Mouse (Mus musculus) limb, embryonic 12.5 days (tissue): ENCODE results near the gene Arhgef10l. TPM values are rescaled to one million over a fixed set of nuclear protein-coding genes. Genes with fewer than 3 reads are reported as not detected.
A peak's percentile ranks its signal among the peaks of the same experiment; 100 is the strongest.

Experiments used
- ATAC-seq: fragments of 200-750 bp; cut with Nextera tagmentation; 2 replicates; pipeline ENCODE4 v1.8.0; 2017; ENCODE audit warnings: low read depth, moderate TSS enrichment; ENCODE audit not compliant: insufficient number of reproducible peaks, insufficient read depth, low FRiP score, low TSS enrichment
- H3K27ac ChIP-seq: fragments of 300-500 bp; sonication (generic); 2 replicates; pipeline ENCODE4 v1.5.1; 2016; ENCODE audit warnings: mild to moderate bottlenecking, moderate library complexity
- H3K27me3 ChIP-seq: fragments of 300-500 bp; sonication (generic); 2 replicates; pipeline ENCODE4 v1.6.1; 2016; ENCODE audit warnings: mild to moderate bottlenecking, moderate library complexity
- H3K36me3 ChIP-seq: fragments of 300-500 bp; sonication (generic); 2 replicates; pipeline ENCODE4 v1.6.1; 2016; ENCODE audit warnings: mild to moderate bottlenecking, moderate library complexity
- H3K4me1 ChIP-seq: fragments of 300-500 bp; sonication (generic); replicated peaks from 2 replicates; pipeline ENCODE4 v1.6.1; 2016
- H3K4me2 ChIP-seq: fragments of 300-500 bp; sonication (generic); 2 replicates; pipeline ENCODE4 v1.6.1; 2016; ENCODE audit warnings: mild to moderate bottlenecking, moderate library complexity
- H3K4me3 ChIP-seq: fragments of 300-500 bp; sonication (generic); replicated peaks from 2 replicates; pipeline ENCODE4 v1.5.1; 2016; ENCODE audit warnings: mild to moderate bottlenecking
- H3K9ac ChIP-seq: fragments of 300-500 bp; sonication (generic); replicated peaks from 2 replicates; pipeline ENCODE4 v1.6.1; 2016; ENCODE audit warnings: mild to moderate bottlenecking, moderate library complexity
- H3K9me3 ChIP-seq: fragments of 300-500 bp; sonication (generic); 2 replicates; pipeline ENCODE4 v1.6.1; 2016; ENCODE audit warnings: mild to moderate bottlenecking, moderate library complexity
- WGBS: fragments of 180-500 bp; shearing (Covaris S2); methylation state at CpG from one replicate; pipeline ENCODE4 v1.1.7; 2016; 5-methylcytosine and 5-hydroxymethylcytosine counted together
- polyA plus RNA-seq: library from polyadenylated mRNA; unstranded; fragments of >200 nt; fragmentation: Nextera tagmentation; extraction: Ambion mirVana; gene quantifications from 2 replicates; pipeline ENCODE4 v1.2.1, GENCODE M21; 2016

Arhgef10l gene
- polyA plus RNA-seq, 1 experiment from 2014 or later, result 20.0 TPM

DNA sequence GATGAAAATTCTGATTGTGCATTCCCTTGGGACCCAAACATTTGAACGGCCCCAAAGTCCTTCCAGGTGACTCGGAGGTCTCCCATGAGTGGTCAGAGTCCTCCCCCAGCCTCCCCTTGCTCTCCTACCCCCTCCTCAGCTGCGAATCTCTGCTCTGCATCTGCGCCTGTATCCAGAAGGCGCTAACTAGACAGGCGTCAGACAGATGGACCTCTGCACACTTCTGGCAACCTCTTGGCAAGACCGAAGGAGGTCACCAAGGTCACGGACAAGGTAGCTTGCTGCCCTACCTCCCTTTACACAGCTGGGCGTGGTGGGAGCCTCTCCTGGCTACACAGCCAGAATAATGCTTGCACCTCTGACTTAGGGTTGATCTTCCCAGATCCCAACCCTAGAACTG, 25.1 kb downstream of the Arhgef10l start:
- WGBS, result 84% methylated on average over 9 of the region's 9 CpGs
- no peak overlapping the region for H3K4me3 ChIP-seq
- peaks cover 9% of the 10 kb centered on the region for H3K4me1 ChIP-seq
- no peak overlapping the region for H3K4me2 ChIP-seq
- peaks cover 11% of the 10 kb centered on the region for H3K9me3 ChIP-seq
- no peak for ATAC-seq
- no peak overlapping the region for H3K9ac ChIP-seq
- H3K36me3 ChIP-seq, result peaks cover 47% of the 10 kb centered on the region
- no peaks in the 10 kb centered on the region for H3K27me3 ChIP-seq
- H3K27ac ChIP-seq, result no peak overlapping the region

DNA sequence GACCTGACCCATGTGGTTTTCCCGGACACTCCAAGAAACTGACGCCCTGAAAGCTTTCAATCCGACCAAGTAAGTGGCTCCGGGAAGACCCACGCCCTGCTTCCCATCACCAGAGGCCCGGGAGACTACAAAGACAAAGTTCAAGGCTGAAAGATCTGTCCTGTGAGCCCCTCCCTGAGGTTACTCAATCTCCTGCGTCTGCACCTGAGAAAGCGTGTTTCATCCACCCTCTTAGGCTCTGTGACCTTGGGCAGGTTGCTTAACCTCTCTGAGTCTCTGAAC, 25.6 kb downstream of the Arhgef10l start:
- WGBS, result 84% methylated on average over 8 of the region's 8 CpGs
- H3K27me3 ChIP-seq, result no peaks in the 10 kb centered on the region
- no peak overlapping the region for H3K4me3 ChIP-seq
- H3K27ac ChIP-seq, result no peak overlapping the region
- peaks cover 42% of the 10 kb centered on the region for H3K36me3 ChIP-seq
- H3K4me1 ChIP-seq, result peaks cover 11% of the 10 kb centered on the region
- no peak overlapping the region for H3K4me2 ChIP-seq
- H3K9ac ChIP-seq, result no peak overlapping the region
- peaks cover 11% of the 10 kb centered on the region for H3K9me3 ChIP-seq
- no peak for ATAC-seq

DNA sequence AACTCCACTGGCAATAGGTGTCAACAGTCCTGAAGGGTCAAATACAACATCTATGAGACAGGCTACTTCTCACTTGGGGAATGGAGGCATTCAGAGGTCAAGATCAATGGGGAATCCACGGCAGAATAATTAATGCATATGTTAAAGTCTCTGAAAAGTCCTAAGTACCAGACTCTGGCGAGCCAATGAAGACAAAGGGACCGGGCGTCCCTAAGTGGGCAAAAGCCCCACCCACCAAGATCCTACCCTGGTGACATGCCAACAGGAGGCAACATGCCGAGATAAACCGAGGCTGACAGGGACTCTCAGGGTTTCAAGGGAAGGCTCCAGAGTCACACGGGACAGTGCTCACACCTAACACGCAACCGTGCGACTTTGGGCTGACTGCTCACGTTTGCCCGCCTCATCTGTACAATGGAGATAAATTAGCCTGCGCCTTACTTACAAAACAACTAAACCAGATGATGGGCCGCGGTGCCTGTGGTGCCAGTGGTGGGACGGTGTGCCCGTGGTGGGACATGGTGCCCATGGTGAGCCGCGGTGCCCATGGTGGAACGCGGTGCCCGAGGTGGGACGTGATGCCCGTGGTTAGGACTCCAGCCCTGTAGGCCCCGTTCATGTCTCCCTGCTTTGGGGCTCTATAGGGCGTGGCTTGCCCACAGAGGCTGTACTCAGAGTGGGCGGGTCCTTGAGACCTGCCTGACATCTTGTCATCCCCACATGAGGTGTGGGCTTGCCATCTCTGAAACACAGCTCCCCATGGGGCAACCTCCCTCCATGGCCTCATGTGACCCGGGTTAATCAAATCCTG, 26.2 kb downstream of the Arhgef10l start:
- no peak overlapping the region for H3K4me2 ChIP-seq
- 92% methylated on average over 28 of the region's 28 CpGs for WGBS
- ATAC-seq, result no peak
- H3K27me3 ChIP-seq, result no peaks in the 10 kb centered on the region
- H3K9me3 ChIP-seq, result peaks cover 11% of the 10 kb centered on the region
- no peak overlapping the region for H3K27ac ChIP-seq
- H3K9ac ChIP-seq, result no peak overlapping the region
- H3K4me3 ChIP-seq, result no peak overlapping the region
- H3K4me1 ChIP-seq, result peaks cover 11% of the 10 kb centered on the region
- H3K36me3 ChIP-seq, result peaks cover 40% of the 10 kb centered on the region; the same call in 1 of the 2 replicates

DNA sequence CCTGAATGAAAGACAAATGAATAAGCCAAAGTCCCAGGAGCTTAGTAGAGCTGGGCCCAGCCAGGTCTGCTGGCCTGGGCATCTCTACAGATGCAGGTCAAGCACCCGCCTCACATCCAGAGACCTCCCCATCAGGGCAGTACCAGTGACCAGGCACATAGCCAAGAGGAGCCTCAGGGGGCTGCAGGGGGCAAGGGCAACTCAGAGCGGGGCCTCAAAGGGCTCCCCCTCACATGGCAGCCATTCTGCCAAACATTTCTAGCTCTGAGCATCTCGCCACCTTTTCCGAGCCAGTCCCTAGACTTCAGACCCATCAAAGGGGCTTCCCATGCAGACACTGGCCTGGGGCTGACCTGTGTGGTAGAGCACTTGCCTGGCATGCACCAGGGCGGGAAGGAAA, 27.2 kb downstream of the Arhgef10l start:
- Histone ChIP-seq H3K4me2 (no peak overlapping the region), H3K9me3 (peaks cover 11% of the 10 kb centered on the region), H3K4me1 (peaks cover 11% of the 10 kb centered on the region), H3K27ac (no peak overlapping the region), H3K4me3 (no peak overlapping the region), H3K27me3 (no peaks in the 10 kb centered on the region), H3K36me3 (peaks cover 49% of the 10 kb centered on the region), H3K9ac (no peak overlapping the region)
- WGBS, result 91% methylated on average over 5 of the region's 5 CpGs
- ATAC-seq, result no peak

DNA sequence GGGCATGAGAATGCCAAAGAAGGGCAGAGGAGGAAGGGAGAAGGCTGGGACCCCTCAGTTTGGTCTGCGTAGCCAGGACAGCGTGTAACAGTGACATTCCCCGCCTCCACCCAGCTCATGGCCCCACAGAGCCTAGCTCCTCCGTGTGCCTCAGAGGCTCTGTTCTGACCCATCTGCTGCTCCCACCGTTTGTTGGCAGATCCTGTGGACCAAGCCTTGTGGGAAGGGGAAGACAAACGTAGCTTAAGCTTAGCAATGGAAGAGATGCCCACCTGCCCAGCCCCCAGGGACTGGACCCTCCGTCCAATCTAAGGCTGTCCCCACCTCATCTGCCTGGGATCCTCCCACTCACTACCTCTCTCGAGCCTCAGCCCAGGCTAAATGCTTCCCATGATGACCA, 28.5 kb downstream of the Arhgef10l start:
- Histone ChIP-seq H3K9ac (no peak overlapping the region), H3K36me3 (peaks cover 48% of the 10 kb centered on the region), H3K9me3 (peaks cover 2% of the 10 kb centered on the region; the same call in 1 of the 2 replicates), H3K27ac (no peak overlapping the region), H3K4me3 (no peak overlapping the region), H3K27me3 (no peaks in the 10 kb centered on the region), H3K4me1 (peaks cover 11% of the 10 kb centered on the region), H3K4me2 (no peak overlapping the region)
- ATAC-seq, result no peak
- 77% methylated on average over 8 of the region's 8 CpGs for WGBS

DNA sequence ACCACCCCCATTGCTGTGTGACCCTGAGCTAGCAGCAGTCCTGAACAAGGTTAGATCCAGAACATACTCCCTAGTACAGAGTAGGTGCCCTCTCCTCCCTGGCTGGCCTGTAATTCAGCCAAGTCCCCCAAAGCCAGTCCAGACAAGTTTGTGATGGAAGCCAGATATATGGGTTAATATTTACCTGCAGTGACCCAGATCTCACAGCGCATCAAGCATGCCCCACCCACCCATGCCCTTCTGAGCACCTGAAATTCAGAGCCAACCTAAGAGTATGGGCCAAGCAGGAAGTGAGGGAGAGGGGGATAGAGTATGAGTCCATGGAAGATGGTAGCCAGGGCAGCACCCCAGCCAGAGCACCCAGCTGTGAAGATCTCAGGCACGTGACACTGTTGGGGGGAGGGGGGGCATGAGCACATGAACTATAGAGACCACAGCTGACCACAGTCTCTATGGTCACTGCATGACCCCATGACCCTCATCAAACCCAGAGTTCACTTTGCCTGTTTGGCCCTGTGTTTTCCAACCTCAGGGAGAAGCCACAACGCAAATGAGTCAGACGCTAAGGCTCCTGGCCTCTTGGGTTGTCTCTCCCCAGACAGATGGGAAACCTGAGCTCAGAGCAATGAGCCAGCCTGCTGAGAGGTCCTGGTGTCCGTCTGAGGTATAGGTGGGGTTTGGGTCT, 29.4 kb downstream of the Arhgef10l start:
- Histone ChIP-seq H3K36me3 (peaks cover 47% of the 10 kb centered on the region), H3K27ac (peak overlapping the region; percentile 23; the same call in 1 of the 2 replicates)
- WGBS, result 62% methylated on average over 5 of the region's 5 CpGs

DNA sequence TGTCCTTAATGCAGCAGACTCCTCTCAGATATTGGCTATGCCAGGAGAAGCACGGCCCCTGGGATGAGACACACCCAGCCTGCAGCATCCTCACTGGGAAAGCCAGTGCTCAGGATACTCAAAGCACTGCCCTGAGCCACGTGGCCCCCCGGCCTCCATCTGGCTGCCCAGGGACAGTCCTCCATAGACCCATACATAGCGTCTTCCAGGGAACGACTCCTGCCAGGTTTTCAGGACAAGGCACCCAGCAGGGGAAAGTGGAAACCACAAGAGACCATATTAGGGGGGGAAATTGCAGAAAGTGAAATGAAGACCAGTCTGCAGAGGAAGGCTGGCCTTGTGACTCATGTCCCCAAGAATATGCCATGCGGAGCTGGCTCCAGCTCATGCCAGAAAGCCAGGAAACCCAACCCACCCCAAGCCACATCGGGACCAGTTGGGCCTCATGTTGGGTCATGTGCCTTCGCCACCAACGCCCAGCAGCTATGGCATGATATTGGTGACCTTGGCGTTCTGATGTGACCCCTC, 30.9 kb downstream of the Arhgef10l start:
- Histone ChIP-seq H3K9ac (no peak overlapping the region), H3K9me3 (no peaks in the 10 kb centered on the region), H3K36me3 (peaks cover 39% of the 10 kb centered on the region), H3K27me3 (no peaks in the 10 kb centered on the region), H3K4me3 (no peak overlapping the region), H3K4me1 (peaks cover 27% of the 10 kb centered on the region), H3K4me2 (no peak overlapping the region), H3K27ac (no peak overlapping the region)
- WGBS, result 82% methylated on average over 10 of the region's 10 CpGs
- no peak for ATAC-seq

More for the DNA sequence above, 29.4 kb downstream of the Arhgef10l start:
- ATAC-seq, result no peak
- H3K9me3 ChIP-seq, result no peaks in the 10 kb centered on the region
- H3K4me2 ChIP-seq, result no peak overlapping the region
- H3K4me3 ChIP-seq, result no peak overlapping the region
- H3K4me1 ChIP-seq, result peaks cover 11% of the 10 kb centered on the region
- no peak overlapping the region for H3K9ac ChIP-seq
- no peaks in the 10 kb centered on the region for H3K27me3 ChIP-seq

DNA sequence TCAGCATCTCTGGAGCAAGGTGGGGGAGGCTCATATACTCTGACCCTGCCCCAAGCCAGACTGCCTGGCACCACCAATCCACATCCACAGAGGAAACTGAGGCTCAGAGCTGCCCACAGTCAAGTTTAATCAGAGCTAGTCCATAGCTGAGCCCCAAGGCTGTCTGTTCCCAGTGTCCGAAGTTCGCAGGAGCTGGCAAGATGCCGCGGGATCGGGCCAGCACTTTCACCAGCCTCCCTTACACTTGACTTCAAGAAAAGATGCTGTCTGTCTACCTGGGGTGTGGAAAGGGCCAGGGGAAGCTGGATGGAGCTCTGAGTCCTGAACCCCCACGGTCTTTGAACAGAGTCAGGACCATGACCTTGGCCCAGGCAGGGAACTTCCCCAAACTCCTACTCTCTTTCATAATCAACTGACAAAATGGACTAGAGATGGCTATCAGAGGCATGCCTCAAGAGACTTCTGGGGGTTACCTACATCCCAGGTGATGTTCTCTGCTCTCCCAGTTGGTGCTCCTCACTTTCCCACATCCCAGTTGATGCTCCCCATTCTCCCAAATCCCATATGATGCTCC, 34.4 kb downstream of the Arhgef10l start:
- peaks cover 40% of the 10 kb centered on the region for H3K4me1 ChIP-seq
- ATAC-seq, result no peak
- H3K9ac ChIP-seq, result no peak overlapping the region
- 90% methylated on average over 6 of the region's 6 CpGs for WGBS
- no peak overlapping the region for H3K4me3 ChIP-seq
- 0 out of 2 replicates have a peak overlapping the region, but pooled peaks have one; percentile 37 for H3K27ac ChIP-seq
- no peak overlapping the region for H3K4me2 ChIP-seq
- no peaks in the 10 kb centered on the region for H3K9me3 ChIP-seq
- no peaks in the 10 kb centered on the region for H3K27me3 ChIP-seq
- H3K36me3 ChIP-seq, result peaks cover 25% of the 10 kb centered on the region

DNA sequence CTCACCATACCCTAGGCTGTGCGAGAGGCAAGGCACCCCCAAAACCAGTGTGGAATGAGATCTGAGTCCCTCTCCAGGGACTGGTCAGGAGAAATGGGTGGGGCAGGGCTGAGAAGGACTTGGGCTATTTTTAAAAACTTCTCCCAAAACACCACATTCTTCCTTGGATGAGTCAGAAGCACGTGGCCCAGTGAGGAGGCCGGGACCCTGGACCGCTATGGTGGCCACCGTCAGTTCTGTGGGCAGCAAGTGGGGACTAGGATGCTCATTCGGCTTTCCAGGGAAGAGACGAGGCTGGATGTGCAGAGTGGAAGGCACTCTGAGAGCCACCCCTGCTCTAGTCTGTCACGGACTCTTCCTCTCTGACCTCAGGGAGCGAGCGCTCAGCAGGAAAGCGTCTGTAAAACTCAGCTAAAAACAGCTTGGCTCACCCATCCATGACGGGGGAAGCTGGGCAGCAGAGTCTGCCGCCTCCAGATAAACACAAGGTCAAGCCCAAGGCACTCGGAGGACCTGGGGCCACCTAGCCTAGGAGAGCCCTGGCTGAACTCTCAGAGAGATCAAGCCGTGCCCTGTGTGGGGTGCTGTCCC, 35.1 kb downstream of the Arhgef10l start:
- H3K4me1 ChIP-seq, result peaks cover 39% of the 10 kb centered on the region
- no peak overlapping the region for H3K4me2 ChIP-seq
- 53% methylated on average over 15 of the region's 15 CpGs for WGBS
- H3K9ac ChIP-seq, result no peak overlapping the region
- H3K27ac ChIP-seq, result peak overlapping the region; percentile 37; the same call in 1 of the 2 replicates
- no peak overlapping the region for H3K4me3 ChIP-seq
- H3K27me3 ChIP-seq, result no peaks in the 10 kb centered on the region
- no peaks in the 10 kb centered on the region for H3K9me3 ChIP-seq
- no peak for ATAC-seq
- peaks cover 25% of the 10 kb centered on the region for H3K36me3 ChIP-seq

DNA sequence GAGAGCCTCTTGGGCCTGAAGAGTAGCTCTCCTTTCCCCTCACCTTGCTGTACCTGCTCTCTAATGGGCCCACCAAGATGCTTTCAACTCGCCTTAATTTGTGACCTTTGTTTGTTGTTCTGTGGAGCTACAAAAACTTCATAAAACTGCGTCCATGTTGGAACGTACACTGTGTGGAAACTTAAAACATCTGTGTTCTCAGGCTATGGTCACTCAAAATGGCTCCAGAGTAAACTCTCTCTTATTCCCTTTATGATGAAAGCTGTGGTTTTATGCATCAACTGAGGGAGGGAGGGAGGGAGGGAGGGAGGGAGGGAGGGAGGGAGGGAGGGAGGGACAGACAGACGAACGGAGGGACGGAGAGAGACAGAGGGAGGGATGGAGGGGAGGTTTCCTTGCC, 35.7 kb downstream of the Arhgef10l start:
- H3K4me3 ChIP-seq, result no peak overlapping the region
- H3K27me3 ChIP-seq, result no peaks in the 10 kb centered on the region
- H3K4me2 ChIP-seq, result no peak overlapping the region
- H3K4me1 ChIP-seq, result peaks cover 43% of the 10 kb centered on the region
- ATAC-seq, result no peak
- WGBS, result 59% methylated on average over 3 of the region's 6 CpGs
- no peaks in the 10 kb centered on the region for H3K9me3 ChIP-seq
- peak overlapping the region; percentile 37; the same call in 1 of the 2 replicates for H3K27ac ChIP-seq
- no peak overlapping the region for H3K9ac ChIP-seq
- peaks cover 25% of the 10 kb centered on the region for H3K36me3 ChIP-seq

DNA sequence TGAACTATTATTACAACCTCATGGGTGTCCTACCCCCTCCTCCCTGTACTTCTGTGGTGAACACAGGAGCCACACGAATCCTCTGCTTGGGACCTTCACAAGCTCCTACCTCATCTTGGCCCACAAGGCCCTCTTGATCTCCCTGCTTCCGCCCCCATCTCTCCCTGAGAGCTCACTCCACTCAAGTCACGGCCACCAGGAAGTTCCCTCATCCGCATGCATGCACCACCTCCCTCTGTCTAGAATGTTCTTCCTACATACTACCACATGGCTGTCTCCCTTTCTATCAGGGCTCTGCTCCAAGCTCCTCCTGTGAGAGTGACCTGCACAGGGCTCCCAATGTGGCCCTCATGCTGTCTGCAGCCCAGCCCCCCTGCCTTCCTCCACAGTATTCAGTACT, 36.8 kb downstream of the Arhgef10l start:
- H3K27ac ChIP-seq, result peak overlapping the region; percentile 20; the same call in 1 of the 2 replicates
- no peak for ATAC-seq
- no peak overlapping the region for H3K9ac ChIP-seq
- peaks cover 19% of the 10 kb centered on the region for H3K36me3 ChIP-seq
- H3K27me3 ChIP-seq, result no peaks in the 10 kb centered on the region
- WGBS, result 70% methylated on average over 4 of the region's 4 CpGs
- H3K4me2 ChIP-seq, result no peak overlapping the region
- H3K4me3 ChIP-seq, result no peak overlapping the region
- peaks cover 54% of the 10 kb centered on the region for H3K4me1 ChIP-seq
- H3K9me3 ChIP-seq, result no peaks in the 10 kb centered on the region
